Mouse (Mus musculus) gastrocnemius, postnatal 4 days (tissue): ENCODE results near the gene Grk5. TPM values are rescaled to one million over a fixed set of nuclear protein-coding genes. Genes with fewer than 3 reads are reported as not detected.
A peak's percentile ranks its signal among the peaks of the same experiment; 100 is the strongest.

ENCODE experiments used
- DNase-seq, 2 experiments: peaks; one replicate each; pipeline ENCODE4 v3.0.0; 2021 to 2022; ENCODE audit warnings: low spot score in 2 of 2, mixed read lengths in 2 of 2
- total RNA-seq, 2 experiments: library from RNA; stranded (reverse); gene quantifications; 2 replicates each; pipeline ENCODE4 v1.2.3; 2021

The Grk5 gene
- total RNA-seq, 2 experiments from 2014 or later: 12.9 to 16.0 TPM

GRCm38 (mm10) chr19:61056783-61057410 lies 167.3 kb downstream of the Grk5 start:
- DNase-seq: no peak

- no peak for DNase-seq
Measured at GRCm38 (mm10) chr19:61057581-61057980, 168.0 kb downstream of the Grk5 start.

- no peak for DNase-seq
Measured at GRCm38 (mm10) chr19:61064386-61064785, 174.8 kb downstream of the Grk5 start.

- no peak for DNase-seq
Measured at GRCm38 (mm10) chr19:61065011-61065410, 175.5 kb downstream of the Grk5 start.

- DNase-seq: no peak
Measured at GRCm38 (mm10) chr19:61078622-61079021, 189.1 kb downstream of the Grk5 start.

GRCm38 (mm10) chr19:61080251-61080749 lies 190.8 kb downstream of the Grk5 start:
- DNase-seq: no peak

GRCm38 (mm10) chr19:61083006-61083405 lies 193.5 kb downstream of the Grk5 start:
- DNase-seq: no peak

- peak; percentile 80 to 81 for DNase-seq
Measured at GRCm38 (mm10) chr19:61084149-61084940, 194.8 kb downstream of the Grk5 start.

GRCm38 (mm10) chr19:61085217-61085616 lies 195.7 kb downstream of the Grk5 start:
- no peak for DNase-seq

GRCm38 (mm10) chr19:61087781-61088180 lies 198.2 kb downstream of the Grk5 start:
- DNase-seq: no peak

GRCm38 (mm10) chr19:61089001-61089400 lies 199.5 kb downstream of the Grk5 start:
- DNase-seq: no peak

- DNase-seq: no peak
Measured at GRCm38 (mm10) chr19:61090541-61090940, 201.0 kb downstream of the Grk5 start.

GRCm38 (mm10) chr19:61096776-61097175 lies 207.2 kb downstream of the Grk5 start:
- DNase-seq: no peak

- DNase-seq: no peak
Measured at GRCm38 (mm10) chr19:61097764-61098163, 208.2 kb downstream of the Grk5 start.

- DNase-seq: no peak
Measured at GRCm38 (mm10) chr19:61110184-61110583, 220.6 kb downstream of the Grk5 start.

- no peak for DNase-seq
Measured at GRCm38 (mm10) chr19:61131096-61131495, 241.5 kb downstream of the Grk5 start.

GRCm38 (mm10) chr19:61138655-61139054 lies 249.1 kb downstream of the Grk5 start:
- DNase-seq: no peak

- DNase-seq: peak; percentile 27 to 71
Measured at GRCm38 (mm10) chr19:61140342-61141206, 251.0 kb downstream of the Grk5 start, which contains the start of gene Zfp950. Gene Zfp950 (minus strand): TSS chr19:61140840.

GRCm38 (mm10) chr19:61141299-61141698 lies 251.8 kb downstream of the Grk5 start:
- no peak for DNase-seq
